Mouse (Mus musculus) midbrain, postnatal 0 days (tissue): ENCODE data around the gene Sptlc2. TPM values are rescaled to one million over a fixed set of nuclear protein-coding genes. Genes with fewer than 3 reads are reported as not detected.

Experiments used
- ATAC-seq: fragments of 200-750 bp; cut with Nextera tagmentation; 2 replicates; pipeline ENCODE4 v1.8.0; 2017; ENCODE audit warnings: moderate number of reproducible peaks, mild to moderate bottlenecking, moderate TSS enrichment, moderate library complexity; ENCODE audit not compliant: low FRiP score
- DNase-seq: peaks from one replicate; pipeline ENCODE4 v3.0.0-alpha.2; 2015; ENCODE audit warnings: low spot score
- H3K27ac ChIP-seq: fragments of 300-500 bp; sonication (generic); 2 replicates; pipeline ENCODE4 v1.5.1; 2014; ENCODE audit warnings: low read depth, mild to moderate bottlenecking, low read length, mixed read lengths
- H3K27me3 ChIP-seq: fragments of 300-500 bp; sonication (generic); 2 replicates; pipeline ENCODE4 v1.6.1; 2014; ENCODE audit warnings: low read length, control low read depth, mixed read lengths; ENCODE audit not compliant: insufficient read depth
- H3K36me3 ChIP-seq: fragments of 300-500 bp; sonication (generic); 2 replicates; pipeline ENCODE4 v1.6.1; 2014; ENCODE audit warnings: low read length, control low read depth, mixed read lengths; ENCODE audit not compliant: insufficient read depth
- H3K4me1 ChIP-seq: fragments of 300-500 bp; sonication (generic); 2 replicates; pipeline ENCODE4 v1.6.1; 2014; ENCODE audit warnings: mild to moderate bottlenecking, control low read depth, antibody characterized with exemption, low read length, mixed read lengths; ENCODE audit not compliant: insufficient read depth
- H3K4me2 ChIP-seq: fragments of 300-500 bp; sonication (generic); 2 replicates; pipeline ENCODE4 v1.6.1; 2014; ENCODE audit warnings: low read depth, mild to moderate bottlenecking, low read length, mixed read lengths; ENCODE audit not compliant: poor library complexity, severe bottlenecking
- H3K4me3 ChIP-seq: fragments of 300-500 bp; sonication (generic); 2 replicates; pipeline ENCODE4 v1.5.1; 2014; ENCODE audit warnings: low read depth, mild to moderate bottlenecking, low read length, moderate library complexity
- H3K9ac ChIP-seq: fragments of 300-500 bp; sonication (generic); replicated peaks from 2 replicates; pipeline ENCODE4 v1.6.1; 2014; ENCODE audit warnings: mild to moderate bottlenecking, low read length, moderate library complexity, mixed read lengths; ENCODE audit not compliant: poor library complexity, severe bottlenecking
- H3K9me3 ChIP-seq: fragments of 300-500 bp; sonication (generic); 2 replicates; pipeline ENCODE4 v1.6.1; 2016; ENCODE audit warnings: low read length, control low read depth
- CTCF ChIP-seq: IDR thresholded peaks from 2 replicates; pipeline ENCODE4 v1.5.1; 2016; ENCODE audit warnings: antibody characterized with exemption, mild to moderate bottlenecking
- WGBS: fragments of 180-500 bp; shearing (Covaris S2); extraction: QIAGEN DNeasy Blood & Tissue Kit; methylation state at CpG from one replicate; pipeline ENCODE4 v1.1.7; 2014; 5-methylcytosine and 5-hydroxymethylcytosine counted together
- microRNA-seq: library from miRNA; unstranded; fragments of <30 nt; microRNA quantifications from one replicate; pipeline ENCODE4, GENCODE M21; 2016; ENCODE audit warnings: borderline number of aligned reads
- polyA plus RNA-seq: library from polyadenylated mRNA; unstranded; fragments of >200 nt; fragmentation: Nextera tagmentation; extraction: Ambion mirVana; gene quantifications from 2 replicates; pipeline ENCODE4 v1.2.1, GENCODE M21; 2015
- total RNA-seq: library from RNA; depleted of rRNA; stranded (reverse); fragments of >200 nt; gene quantifications from 2 replicates; pipeline ENCODE4 v1.2.3, GENCODE M21; 2014; rRNA removed

The Sptlc2 gene
- total and polyA plus RNA-seq, 2 experiments from 2014 or later: 41.5 to 99.6 TPM

DNA sequence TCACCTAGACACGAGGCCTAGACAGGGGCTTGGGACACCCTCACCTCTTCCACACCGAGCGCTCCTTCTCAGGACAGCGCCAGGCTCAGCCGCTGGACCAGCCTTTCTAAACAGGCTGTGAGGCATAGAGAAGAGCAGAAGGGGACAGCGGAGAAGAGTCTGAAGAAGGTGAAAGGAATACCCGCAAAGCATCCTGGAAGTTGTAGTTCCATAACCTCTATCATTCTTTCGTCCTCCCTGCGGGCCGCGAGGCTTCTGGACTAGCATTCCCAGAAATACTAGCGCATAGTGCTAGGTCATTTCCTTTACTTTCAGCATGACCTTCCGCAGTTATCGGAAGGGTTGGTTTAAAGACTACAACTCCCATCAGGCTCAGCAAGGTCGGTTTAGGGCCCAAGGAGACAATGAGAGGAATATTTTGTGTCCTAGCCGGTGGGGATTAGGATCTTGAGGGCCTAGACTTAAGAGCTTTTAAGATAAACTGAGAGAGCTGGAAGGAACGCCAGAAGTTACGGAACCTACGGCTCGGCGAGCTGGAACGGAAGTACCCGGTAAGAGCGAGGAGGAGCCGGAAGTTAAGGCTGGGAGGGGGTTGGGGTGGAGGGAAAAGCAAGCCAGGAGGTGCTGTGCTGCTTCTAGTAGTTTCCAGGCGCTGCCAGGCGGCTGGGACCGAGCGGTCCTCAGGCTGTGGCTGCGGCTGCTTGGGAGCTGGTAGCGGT, 121.9 kb downstream of the Sptlc2 start, which contains the start of the genes Vipas39 and Ahsa1:
Vipas39 (minus strand) TSS at position 149 of the 719 bp plus-strand sequence.
Ahsa1 (plus strand) TSS at position 372 of the 719 bp plus-strand sequence.
- peak; percentile 64 for TF ChIP-seq CTCF
- H3K9me3 ChIP-seq: no peaks in the 10 kb centered on the region
- under 1% methylated on average over 31 of the region's 31 CpGs for WGBS

DNA sequence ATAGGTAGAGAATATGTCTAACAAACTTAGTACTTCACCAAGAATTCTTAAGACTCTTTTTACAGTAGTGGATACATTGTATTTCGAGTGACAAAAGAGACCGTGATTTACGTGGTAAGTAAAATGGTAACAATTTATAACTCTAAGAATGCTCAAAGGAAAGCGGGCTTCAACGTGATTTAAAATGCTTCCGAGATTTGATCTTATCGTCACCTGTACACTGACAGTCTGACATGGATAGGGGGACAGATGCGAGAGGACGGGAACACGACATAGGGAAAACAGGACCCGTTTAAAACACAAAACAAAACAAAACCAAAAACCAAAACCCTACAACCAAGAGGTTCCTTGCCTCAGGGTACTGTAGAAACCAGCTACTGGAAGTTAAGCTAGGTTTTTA, 122.7 kb downstream of the Sptlc2 start:
- DNase-seq (no peak), ATAC-seq (no peak)
- TF ChIP-seq CTCF: no peak
- Histone ChIP-seq H3K4me1 (0 out of 2 replicates have a peak, but pooled peaks cover 9% of the 10 kb centered on the region), H3K36me3 (peaks cover 29% of the 10 kb centered on the region), H3K4me3 (peak overlapping the region; percentile 62), H3K9ac (peak overlapping the region; percentile 71), H3K9me3 (no peaks in the 10 kb centered on the region), H3K4me2 (peak overlapping the region; percentile 54), H3K27ac (peak overlapping the region; percentile 86), H3K27me3 (no peaks in the 10 kb centered on the region)
- 25% methylated on average over 11 of the region's 11 CpGs for WGBS

More for the DNA sequence above, 121.9 kb downstream of the Sptlc2 start, which contains the start of the genes Vipas39 and Ahsa1:
- Histone ChIP-seq H3K4me3 (peak within 1 kb of the TSS; percentile 62), H3K9ac (peak within 1 kb of the TSS; percentile 71), H3K36me3 (peaks cover 33% of the 10 kb centered on the region), H3K27me3 (no peaks in the 10 kb centered on the region), H3K4me1 (0 out of 2 replicates have a peak, but pooled peaks cover 9% of the 10 kb centered on the region), H3K27ac (peak within 1 kb of the TSS; percentile 86), H3K4me2 (peak within 1 kb of the TSS; percentile 62)
- ATAC-seq (peak; percentile 97), DNase-seq (peak; percentile 99)

DNA sequence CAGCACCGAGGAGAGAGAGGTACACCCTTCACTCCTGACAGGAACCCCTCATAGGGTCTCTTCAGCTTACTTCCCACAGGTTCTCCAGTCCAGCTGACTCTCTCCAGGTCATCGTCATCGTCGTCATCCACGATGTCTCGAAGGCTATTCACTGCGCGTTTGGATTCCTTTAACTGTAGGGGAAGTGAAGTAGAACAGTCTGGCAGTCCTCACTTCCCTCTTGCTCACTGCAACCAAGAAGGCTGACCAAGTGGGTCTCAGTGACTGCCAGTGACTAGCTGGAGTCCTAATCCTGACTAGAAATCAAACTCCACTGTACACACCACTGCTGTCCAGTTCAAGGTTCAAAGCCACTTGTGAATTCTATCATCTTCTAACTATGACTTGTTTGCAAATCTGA, 127.6 kb downstream of the Sptlc2 start:
- no peaks in the 10 kb centered on the region for H3K4me1 ChIP-seq
- no peaks in the 10 kb centered on the region for H3K27me3 ChIP-seq
- DNase-seq (no peak), ATAC-seq (no peak)
- peaks cover 45% of the 10 kb centered on the region for H3K36me3 ChIP-seq
- H3K4me3 ChIP-seq: no peak overlapping the region
- no peak overlapping the region for H3K4me2 ChIP-seq
- H3K9me3 ChIP-seq: no peaks in the 10 kb centered on the region
- H3K9ac ChIP-seq: no peak overlapping the region
- 96% methylated on average over 8 of the region's 8 CpGs for WGBS
- TF ChIP-seq CTCF: no peak
- H3K27ac ChIP-seq: no peak overlapping the region

DNA sequence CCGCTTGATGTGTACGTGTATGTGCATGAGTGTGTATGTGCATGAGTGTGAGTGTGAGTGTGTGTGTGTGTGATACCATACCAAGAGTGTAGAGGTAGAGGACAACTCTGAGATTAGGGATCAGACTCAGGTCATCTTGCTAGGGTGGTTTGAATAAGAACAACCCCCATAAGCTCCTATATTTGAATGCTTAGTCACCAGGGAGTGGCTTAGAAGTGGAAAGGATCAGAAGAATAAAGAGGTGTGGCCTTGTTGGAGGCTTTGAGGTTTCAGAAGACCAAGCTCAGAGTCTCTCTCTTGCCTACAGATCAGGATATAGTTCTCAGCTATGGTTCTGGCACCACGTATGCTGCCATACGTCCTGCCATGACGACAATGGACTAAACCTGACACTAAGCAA, 131.5 kb downstream of the Sptlc2 start:
- Histone ChIP-seq H3K36me3 (peaks cover 63% of the 10 kb centered on the region), H3K27ac (no peak overlapping the region), H3K4me1 (no peaks in the 10 kb centered on the region), H3K27me3 (no peaks in the 10 kb centered on the region), H3K4me2 (no peak overlapping the region), H3K9ac (no peak overlapping the region), H3K9me3 (no peaks in the 10 kb centered on the region), H3K4me3 (no peak overlapping the region)
- no peak for DNase-seq
- WGBS: 92% methylated on average over 5 of the region's 5 CpGs
- no peak for TF ChIP-seq CTCF
- no peak for ATAC-seq

Small RNA genes within 50 kb of the gene (microRNA-seq; reads per million reads assigned to microRNA genes)
- gene Gm47293 (not detected), gene Mir3068 (122 reads per million, percentile 46 among the genes with 10 or more reads in this experiment)

Other genes starting within 250 kb of the Sptlc2 start
- 58.1 and 60.7 TPM in 2 replicates for gene Gstz1, start 241.2 kb downstream of the Sptlc2 start, total RNA-seq
- gene Gstz1, start 241.2 kb downstream of the Sptlc2 start, polyA plus RNA-seq: 44.9 and 49.3 TPM in 2 replicates
- 29.8 and 35.0 TPM in 2 replicates for gene Pomt2, start 240.4 kb downstream of the Sptlc2 start, total RNA-seq
- gene Pomt2, start 240.4 kb downstream of the Sptlc2 start, polyA plus RNA-seq: 13.2 and 13.8 TPM in 2 replicates
- gene Samd15, start 188.6 kb downstream of the Sptlc2 start, total RNA-seq: 0.55 and 0.61 TPM in 2 replicates
- gene Samd15, start 188.6 kb downstream of the Sptlc2 start, polyA plus RNA-seq: 1.9 and 3.1 TPM in 2 replicates
- gene Tmed8, start 187.9 kb downstream of the Sptlc2 start, total RNA-seq: 17.5 and 19.8 TPM in 2 replicates
- 3.6 and 4.4 TPM in 2 replicates for gene Tmed8, start 187.9 kb downstream of the Sptlc2 start, polyA plus RNA-seq
- gene Noxred1, start 149.6 kb downstream of the Sptlc2 start, total RNA-seq: 0.88 and 2.2 TPM in 2 replicates
- 0.30 and 0.36 TPM in 2 replicates for gene Noxred1, start 149.6 kb downstream of the Sptlc2 start, polyA plus RNA-seq
- gene Vipas39, start 122.1 kb downstream of the Sptlc2 start, total RNA-seq: 59.4 and 61.5 TPM in 2 replicates
- 48.7 and 51.2 TPM in 2 replicates for gene Vipas39, start 122.1 kb downstream of the Sptlc2 start, polyA plus RNA-seq
- gene Ahsa1, start 121.9 kb downstream of the Sptlc2 start, total RNA-seq: 113 and 116 TPM in 2 replicates
- 169 and 182 TPM in 2 replicates for gene Ahsa1, start 121.9 kb downstream of the Sptlc2 start, polyA plus RNA-seq
- 1.3 and 4.0 TPM in 2 replicates for gene Ism2, start 88.7 kb downstream of the Sptlc2 start, total RNA-seq
- 1.3 and 1.6 TPM in 2 replicates for gene Ism2, start 88.7 kb downstream of the Sptlc2 start, polyA plus RNA-seq
- gene Slirp, start 55.5 kb upstream of the Sptlc2 start, total RNA-seq: 38.9 and 58.2 TPM in 2 replicates
- gene Slirp, start 55.5 kb upstream of the Sptlc2 start, polyA plus RNA-seq: 181 and 194 TPM in 2 replicates
- gene Alkbh1, start 55.7 kb upstream of the Sptlc2 start, total RNA-seq: 20.3 and 28.7 TPM in 2 replicates
- gene Alkbh1, start 55.7 kb upstream of the Sptlc2 start, polyA plus RNA-seq: 31.5 and 36.8 TPM in 2 replicates
- 36.0 and 37.8 TPM in 2 replicates for gene Snw1, start 83.9 kb upstream of the Sptlc2 start, total RNA-seq
- gene Snw1, start 83.9 kb upstream of the Sptlc2 start, polyA plus RNA-seq: 82.7 and 87.9 TPM in 2 replicates
- gene Gm5788, start 106.4 kb upstream of the Sptlc2 start, total RNA-seq: not detected in 2 replicates
- gene Gm5788, start 106.4 kb upstream of the Sptlc2 start, polyA plus RNA-seq: not detected in 2 replicates
- gene Gm8300, start 126.0 kb upstream of the Sptlc2 start, total RNA-seq: not detected in 2 replicates
- not detected in 2 replicates for gene Gm8300, start 126.0 kb upstream of the Sptlc2 start, polyA plus RNA-seq
- gene Oog1, start 214.3 kb upstream of the Sptlc2 start, total RNA-seq: not detected in 2 replicates
- gene Oog1, start 214.3 kb upstream of the Sptlc2 start, polyA plus RNA-seq: not detected in 2 replicates
- not detected in 2 replicates for gene Gm4027, start 230.5 kb upstream of the Sptlc2 start, total RNA-seq
- gene Gm4027, start 230.5 kb upstream of the Sptlc2 start, polyA plus RNA-seq: not detected in 2 replicates